Mouse (Mus musculus) cerebellum, postnatal 25 days (tissue): ENCODE results near the gene Abl2.
"Not testable (repeated sequence)": the region's sequence is repeated elsewhere in the genome, so short reads cannot be mapped to it uniquely, and the experiment has no call there.

ENCODE experiments used
- DNase-seq, 2 experiments: peaks; one replicate each; pipeline ENCODE4 v3.0.0; 2021; ENCODE audit warnings: mixed read lengths in 2 of 2

Abl2 gene

DNA sequence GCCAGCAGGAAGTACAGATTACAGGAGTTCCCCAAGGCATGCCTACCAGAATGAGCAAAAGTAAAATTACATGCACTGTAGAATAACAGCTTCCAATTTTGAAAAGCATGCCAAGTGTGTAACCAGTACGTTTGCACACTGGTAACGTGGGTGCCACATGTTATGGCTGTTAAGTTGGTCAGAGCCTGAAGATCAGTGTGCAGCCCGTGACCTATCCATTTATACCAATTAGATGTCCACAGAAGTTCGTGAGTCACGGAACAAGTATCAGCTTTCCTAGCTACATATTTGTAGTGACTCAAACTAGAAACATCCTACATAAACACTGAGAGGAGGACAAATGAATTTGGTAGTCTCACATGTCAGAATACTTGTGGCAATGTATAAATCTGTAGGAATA lies 80.9 kb downstream of the Abl2 start:
- no peak for DNase-seq

GRCm38 (mm10) chr1:156640577-156640976 lies 82.0 kb downstream of the Abl2 start:
- DNase-seq = peak in 1 of 2 experiments; percentile 52

- no peak for DNase-seq
Measured at GRCm38 (mm10) chr1:156641808-156642207, 83.2 kb downstream of the Abl2 start.

DNA sequence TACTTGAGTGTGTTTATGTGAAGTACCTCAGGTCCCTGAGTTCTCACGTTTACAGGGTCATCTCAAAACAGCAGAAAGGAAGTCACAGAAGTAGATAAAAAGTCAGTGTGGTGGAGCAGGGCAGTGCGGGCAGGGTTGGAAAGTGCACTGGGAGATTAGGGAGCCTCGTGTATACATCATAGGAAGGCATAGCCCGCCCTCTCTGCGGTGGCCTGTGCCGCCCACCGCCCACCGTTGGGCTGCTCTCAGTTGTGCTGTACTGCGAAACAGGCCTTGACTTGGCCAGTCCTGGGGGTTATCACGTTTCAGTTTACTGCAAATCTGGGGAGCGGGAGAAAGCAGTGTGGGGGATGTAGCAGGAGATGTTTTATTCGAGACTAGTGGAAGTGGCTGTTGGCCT lies 84.2 kb downstream of the Abl2 start:
- no peak for DNase-seq

GRCm38 (mm10) chr1:156644061-156644460 lies 85.5 kb downstream of the Abl2 start:
- no peak for DNase-seq

- DNase-seq = peak; percentile 51 to 71
Measured at GRCm38 (mm10) chr1:156644780-156645523, 86.4 kb downstream of the Abl2 start.

GRCm38 (mm10) chr1:156645971-156646370 lies 87.4 kb downstream of the Abl2 start:
- peak; percentile 55 to 66 for DNase-seq

DNA sequence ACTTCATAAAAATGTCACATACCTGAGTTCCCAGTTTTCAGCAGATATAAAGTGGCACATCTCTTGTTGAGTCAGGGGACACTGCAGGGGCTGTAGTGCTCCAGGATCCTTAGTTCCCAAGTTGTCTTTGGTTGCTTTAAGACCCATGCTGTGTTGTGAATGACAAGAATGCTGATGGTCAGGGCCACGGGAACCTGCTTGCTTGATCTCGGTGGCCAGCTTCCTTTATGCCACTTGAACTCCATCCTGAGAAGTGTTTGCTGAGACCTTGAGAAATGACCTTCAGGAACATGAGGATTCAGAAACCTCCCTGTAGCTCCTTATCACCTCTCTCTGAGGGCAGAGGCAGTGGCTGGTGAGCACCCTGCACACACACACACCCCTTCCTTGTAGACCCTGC lies 90.1 kb downstream of the Abl2 start:
- DNase-seq = no peak

DNA sequence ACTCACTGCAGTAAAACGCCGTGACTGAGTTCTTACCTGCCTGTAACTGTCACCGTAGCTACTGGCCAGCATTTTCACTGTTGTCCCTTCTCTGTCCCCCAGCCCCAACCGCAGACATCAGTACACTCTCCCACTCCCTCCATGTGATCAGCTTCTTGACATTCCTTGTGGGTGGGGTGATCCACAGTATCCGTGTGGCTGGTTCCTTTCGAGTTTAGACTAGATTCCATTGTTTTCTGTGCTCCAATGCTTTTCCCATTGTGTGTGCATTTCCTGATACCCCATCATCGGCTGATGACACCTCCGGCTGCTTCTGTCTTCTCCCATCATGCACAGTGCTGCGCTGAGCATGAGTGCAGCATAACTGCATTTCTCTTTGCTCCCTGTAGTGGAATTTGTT lies 92.0 kb downstream of the Abl2 start:
- no peak for DNase-seq

DNA sequence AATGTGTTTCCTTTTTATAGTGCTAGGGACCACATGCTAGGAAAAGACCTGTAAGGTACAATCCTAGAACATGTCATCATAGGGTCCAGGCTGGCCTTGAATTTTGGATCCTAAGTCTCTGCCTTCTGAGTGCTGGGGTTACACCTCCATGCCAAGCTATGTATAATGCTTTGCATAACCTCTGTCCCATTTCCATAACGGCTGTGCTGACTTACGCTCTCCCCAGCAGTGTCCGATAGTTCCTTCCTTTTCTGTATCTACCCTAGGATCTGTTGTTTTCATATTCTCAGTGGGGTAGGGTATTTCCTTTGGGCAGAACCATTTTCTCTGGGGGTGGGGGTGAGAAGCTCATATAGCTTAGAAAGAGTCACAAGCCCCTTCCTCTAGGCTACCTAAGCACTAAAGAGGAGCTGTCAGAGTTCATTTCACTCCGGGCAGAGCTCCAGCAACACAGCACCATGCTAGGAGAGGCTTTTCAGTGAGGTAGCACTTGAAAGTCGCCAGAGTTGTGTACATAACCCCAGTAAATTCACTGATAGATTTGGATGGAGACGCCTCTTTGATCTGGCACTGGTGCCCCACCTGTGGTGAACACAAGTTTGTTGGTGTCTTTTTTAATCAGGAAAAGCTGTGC lies 93.7 kb downstream of the Abl2 start:
- DNase-seq = no peak

- no peak for DNase-seq
Measured at GRCm38 (mm10) chr1:156654735-156655530, 96.3 kb downstream of the Abl2 start.

GRCm38 (mm10) chr1:156657523-156657922 lies 98.9 kb downstream of the Abl2 start:
- no peak for DNase-seq

- DNase-seq = peak; percentile 71 to 83
Measured at GRCm38 (mm10) chr1:156658676-156659075, 100.1 kb downstream of the Abl2 start.

GRCm38 (mm10) chr1:156659906-156660659 lies 101.5 kb downstream of the Abl2 start:
- no peak for DNase-seq

DNA sequence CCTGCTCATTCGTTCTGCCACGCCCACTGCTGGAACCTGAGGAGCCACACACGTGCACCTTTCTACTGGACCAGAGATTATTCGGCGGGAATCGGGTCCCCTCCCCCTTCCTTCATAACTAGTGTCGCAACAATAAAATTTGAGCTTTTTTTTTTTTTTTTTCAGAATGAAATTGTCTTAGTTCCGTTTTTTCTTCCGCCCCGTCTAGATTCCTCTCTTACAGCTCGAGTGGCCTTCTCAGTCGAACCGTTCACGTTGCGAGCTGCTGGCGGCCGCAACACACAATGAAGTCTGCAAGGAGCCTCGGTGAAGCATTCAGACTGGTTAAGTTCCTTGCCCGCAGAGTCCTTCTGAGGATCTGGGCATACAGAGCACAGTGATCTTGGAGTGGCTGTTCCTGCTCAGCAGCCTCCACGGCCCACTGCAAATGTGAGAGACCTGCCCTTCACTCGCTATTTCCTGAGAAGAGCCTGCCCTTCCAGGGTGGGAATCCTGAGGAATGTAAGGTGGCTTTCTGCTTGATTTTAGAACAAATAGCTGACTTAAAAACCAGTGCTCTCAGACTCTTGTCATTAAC lies 102.2 kb downstream of the Abl2 start:
- DNase-seq = not testable (repeated sequence)

GRCm38 (mm10) chr1:156665777-156666176 lies 107.2 kb downstream of the Abl2 start:
- DNase-seq = no peak

- no peak for DNase-seq
Measured at GRCm38 (mm10) chr1:156667141-156667926, 108.7 kb downstream of the Abl2 start.

DNA sequence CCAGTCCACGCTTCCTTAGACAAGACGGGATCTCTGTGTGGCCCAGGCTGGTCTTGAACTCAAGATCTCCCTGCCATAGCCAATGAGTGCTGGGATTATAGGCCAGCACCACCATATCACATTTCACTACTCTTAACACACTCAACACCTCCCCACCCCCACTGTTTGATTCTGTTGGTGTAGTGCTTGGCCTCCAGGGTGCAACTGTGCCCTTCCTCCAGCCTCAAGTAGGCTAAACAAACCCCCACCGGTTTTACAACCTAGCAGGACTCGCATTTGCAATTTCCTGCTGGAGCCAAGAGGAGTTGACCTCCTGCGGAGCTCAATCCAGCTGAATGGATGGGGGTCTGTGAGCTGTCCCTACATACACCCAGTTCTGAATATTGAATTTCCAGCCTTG lies 110.0 kb downstream of the Abl2 start:
- DNase-seq = no peak

DNA sequence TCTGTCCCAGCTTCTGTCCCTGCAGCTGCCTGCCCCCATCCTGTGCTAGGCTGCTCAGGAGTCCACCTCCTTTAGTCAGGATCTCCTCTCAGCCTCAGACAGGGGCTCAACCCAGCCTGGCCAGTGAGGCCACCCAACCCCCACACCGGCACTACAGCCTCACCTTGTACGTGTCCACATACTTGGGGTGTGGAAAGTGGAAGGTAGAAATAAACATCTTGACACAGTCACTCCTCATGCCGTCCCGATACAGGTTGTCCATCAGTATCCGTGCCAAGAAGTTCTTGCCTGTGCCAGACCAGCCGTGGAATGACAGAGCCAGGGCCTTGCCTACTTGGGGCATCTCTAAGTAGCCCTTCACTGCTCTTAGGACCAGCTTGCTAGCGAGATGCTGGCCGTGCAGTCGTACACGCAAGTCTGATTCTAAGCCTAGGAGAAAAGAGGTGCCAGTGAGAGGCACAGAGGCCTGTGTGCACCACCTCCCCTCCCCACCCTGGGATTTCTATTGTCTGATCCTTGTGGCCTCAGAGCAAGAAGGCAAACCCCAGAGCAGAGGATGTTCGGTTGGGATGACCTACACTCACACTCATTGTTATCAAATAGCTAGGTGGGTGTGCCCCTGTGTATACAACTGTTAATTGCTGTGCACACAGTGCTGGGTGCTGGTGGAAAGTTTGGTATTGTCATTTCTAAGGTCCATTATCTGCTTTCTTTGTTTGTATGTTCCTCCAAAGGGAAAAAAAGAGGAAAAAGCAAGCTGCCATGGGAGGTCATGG lies 110.8 kb downstream of the Abl2 start:
- DNase-seq = no peak

DNA sequence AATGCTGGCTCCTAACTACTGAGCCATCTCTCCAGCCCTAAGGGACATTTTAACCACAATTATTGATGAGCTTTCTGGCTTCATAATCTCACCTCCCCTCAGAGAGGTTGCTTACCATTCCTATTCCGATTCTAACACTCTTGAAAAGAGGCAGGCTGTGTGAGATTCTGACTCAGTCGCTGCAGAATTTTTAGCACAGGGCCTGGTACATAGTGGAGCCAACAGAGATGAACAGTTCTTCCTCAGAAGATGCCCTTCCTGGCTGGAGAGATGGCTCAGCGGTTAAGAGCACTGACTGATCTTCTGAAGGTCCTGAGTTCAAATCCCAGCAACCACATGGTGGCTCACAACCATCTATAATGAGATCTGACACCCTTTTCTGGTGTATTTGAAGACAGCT lies 113.3 kb downstream of the Abl2 start:
- no peak for DNase-seq
